Mouse (Mus musculus): ENCODE measurements at regions not wholly inside any gene's neighbourhood (a gene's known extent, or its start where the extent isn't known, plus 50 kb on each side); places are given as distances from the start of the nearest gene placed in this dataset.

GRCm38 (mm10) chr1:152313480-152313879 lies 73.0 kb downstream of the Tsen15 start:
- no peak for ATAC-seq

GRCm38 (mm10) chr1:152305461-152305860 lies 81.0 kb downstream of the Tsen15 start:
- ATAC-seq = no peak

GRCm38 (mm10) chr1:152304487-152305130 lies 81.9 kb downstream of the Tsen15 start:
- no peak for ATAC-seq

- ATAC-seq = no peak
Observed at GRCm38 (mm10) chr1:152301355-152301754, 85.1 kb downstream of the Tsen15 start.

GRCm38 (mm10) chr1:152292196-152292736 lies 94.2 kb downstream of the Tsen15 start:
- ATAC-seq = peak; percentile 5

- no peak for ATAC-seq
Observed at GRCm38 (mm10) chr1:152290768-152291167, 95.7 kb downstream of the Tsen15 start.

GRCm38 (mm10) chr1:152287566-152288490 lies 98.7 kb downstream of the Tsen15 start:
- peak; percentile 81 for ATAC-seq

- no peak for ATAC-seq
Observed at GRCm38 (mm10) chr1:152286677-152287076, 99.8 kb downstream of the Tsen15 start.

GRCm38 (mm10) chr1:152282106-152282505 lies 104.4 kb downstream of the Tsen15 start:
- no peak for ATAC-seq

GRCm38 (mm10) chr1:152281201-152281600 lies 105.3 kb downstream of the Tsen15 start:
- no peak for ATAC-seq

GRCm38 (mm10) chr1:152280014-152280413 lies 106.5 kb downstream of the Tsen15 start:
- ATAC-seq = no peak

GRCm38 (mm10) chr1:152275011-152275410 lies 111.5 kb downstream of the Tsen15 start:
- ATAC-seq = no peak

GRCm38 (mm10) chr1:152273430-152273829 lies 113.1 kb downstream of the Tsen15 start:
- no peak for ATAC-seq

- ATAC-seq = peak; percentile 66
Observed at GRCm38 (mm10) chr1:152269936-152270702, 116.4 kb downstream of the Tsen15 start.

GRCm38 (mm10) chr1:152266390-152266789 lies 120.1 kb downstream of the Tsen15 start:
- ATAC-seq = no peak

GRCm38 (mm10) chr1:152264981-152265380 lies 121.5 kb downstream of the Tsen15 start:
- ATAC-seq = no peak

- no peak for ATAC-seq
Observed at GRCm38 (mm10) chr1:152261472-152261871, 125.0 kb downstream of the Tsen15 start.

GRCm38 (mm10) chr1:152260950-152261349 lies 125.5 kb downstream of the Tsen15 start:
- ATAC-seq = no peak

GRCm38 (mm10) chr1:152258258-152258657 lies 128.2 kb downstream of the Tsen15 start:
- no peak for ATAC-seq

- peak; percentile 91 for ATAC-seq
Observed at GRCm38 (mm10) chr1:152253906-152254305, 132.6 kb downstream of the Tsen15 start.

GRCm38 (mm10) chr1:152253486-152253885 lies 133.0 kb downstream of the Tsen15 start:
- no peak for ATAC-seq

- no peak for ATAC-seq
Observed at GRCm38 (mm10) chr1:152252658-152253267, 133.7 kb downstream of the Tsen15 start.

Measured in activated CD4-positive, CD25-positive, alpha-beta regulatory T cell, adult 4 months (primary cell).